ENCODE assay signal across 8 mouse cellular contexts in the genomic region with DNA sequence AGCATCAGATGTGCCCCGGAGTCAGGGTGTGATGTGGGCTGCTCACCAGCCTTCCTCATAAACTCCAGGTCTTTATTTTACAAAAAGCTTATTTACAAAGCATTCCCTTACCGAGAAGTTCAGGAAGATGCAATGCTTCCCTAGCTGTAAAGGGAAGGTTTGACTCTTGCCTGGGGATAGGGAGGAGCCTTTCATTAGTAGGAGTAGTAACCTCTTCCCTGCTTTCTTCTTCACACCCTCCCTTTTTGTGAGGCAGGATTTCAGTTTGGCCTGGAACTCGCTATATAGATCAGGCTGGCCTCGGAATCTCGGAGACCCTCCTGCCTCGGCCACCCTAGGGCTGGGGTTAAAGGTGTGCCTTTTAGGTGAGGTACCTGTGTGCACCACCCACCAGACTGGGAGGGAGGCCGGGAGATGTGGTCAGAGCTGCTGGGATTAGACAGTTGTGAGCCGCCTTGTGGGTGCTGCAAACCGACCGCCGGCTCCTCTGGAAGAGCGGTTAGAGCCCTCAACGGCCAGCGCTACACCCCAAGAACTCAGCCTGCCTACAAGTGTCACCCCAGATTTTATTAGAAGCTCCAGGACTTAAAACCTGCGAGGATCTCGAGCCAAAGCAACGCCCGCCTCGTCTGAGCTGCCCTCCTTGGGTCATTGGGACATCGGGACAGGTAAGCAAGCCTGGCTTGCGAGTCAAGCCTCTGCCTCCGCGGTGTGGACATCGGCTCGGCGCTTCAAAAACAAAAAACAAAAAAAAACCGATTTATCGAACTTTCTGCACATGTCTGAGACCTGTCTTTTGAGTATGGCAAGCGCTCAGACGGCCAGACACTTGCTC. TPM values are rescaled to one million over a fixed set of nuclear protein-coding genes. Genes with fewer than 3 reads are reported as not detected.
DNase-seq lines count a peak whose midpoint lies in the region; ATAC-seq and TF ChIP-seq lines count a peak whose summit lies in the region.

Gene Aebp2 (plus strand): TSS at position 273 of the 835 bp plus-strand sequence.

- no peaks in the 10 kb centered on the region for H3K9me3 ChIP-seq in forebrain, postnatal 0 days (ENCODE audit: low read length)
- no peaks in the 10 kb centered on the region for H3K9me3 ChIP-seq in hindbrain, embryonic 10.5 days
- H3K9me3 ChIP-seq in midbrain, embryonic 14.5 days (ENCODE audit: control insufficient read depth, low read length) = no peaks in the 10 kb centered on the region

- no peaks in the 10 kb centered on the region; the same call in 1 of the 2 replicates for H3K4me1 ChIP-seq in bone marrow, adult 2 months (ENCODE audit: control insufficient read depth, insufficient read depth, low read length)
- peaks cover 15% of the 10 kb centered on the region for H3K4me1 ChIP-seq in forebrain, postnatal 0 days (ENCODE audit: insufficient read depth)
- peaks cover 36% of the 10 kb centered on the region for H3K4me1 ChIP-seq in hindbrain, embryonic 10.5 days (replicated peaks)
- H3K4me1 ChIP-seq in midbrain, embryonic 14.5 days (ENCODE audit: control insufficient read depth, insufficient read depth, low read length) = peaks cover 31% of the 10 kb centered on the region

- H3K9ac ChIP-seq in forebrain, postnatal 0 days = peak within 1 kb of the TSS; percentile 81
- H3K9ac ChIP-seq in midbrain, embryonic 14.5 days (replicated peaks; ENCODE audit: low read length) = peak within 1 kb of the TSS; percentile 99

- no peaks in the 10 kb centered on the region for H3K27me3 ChIP-seq in forebrain, postnatal 0 days (ENCODE audit: insufficient read depth, low read length)
- peaks cover 8% of the 10 kb centered on the region; the same call in 1 of the 2 replicates for H3K27me3 ChIP-seq in hindbrain, embryonic 10.5 days (ENCODE audit: insufficient read depth, poor library complexity, severe bottlenecking)
- H3K27me3 ChIP-seq in midbrain, embryonic 14.5 days (ENCODE audit: control insufficient read depth, insufficient read depth, low read length) = no peaks in the 10 kb centered on the region

- TF ChIP-seq POLR2A in bone marrow, adult 2 months (IDR thresholded peaks at IDR 0.05; ENCODE audit: borderline replicate concordance, control insufficient read depth, low read depth, low read length) = no peak

- peak within 1 kb of the TSS; percentile 88 for H3K4me3 ChIP-seq in bone marrow, adult 2 months (replicated peaks; ENCODE audit: control insufficient read depth, low read depth, low read length)
- H3K4me3 ChIP-seq in forebrain, postnatal 0 days (ENCODE audit: low read depth, low read length) = peak within 1 kb of the TSS; percentile 98
- H3K4me3 ChIP-seq in hindbrain, embryonic 10.5 days = peak within 1 kb of the TSS; percentile 97
- peak within 1 kb of the TSS; percentile 99 for H3K4me3 ChIP-seq in midbrain, embryonic 14.5 days (replicated peaks; ENCODE audit: low read depth, low read length)

- H3K27ac ChIP-seq in bone marrow, adult 2 months (ENCODE audit: control insufficient read depth, insufficient read depth, low read depth, low read length, poor library complexity) = peak within 1 kb of the TSS; percentile 95
- H3K27ac ChIP-seq in forebrain, postnatal 0 days (ENCODE audit: low read depth, low read length) = peak within 1 kb of the TSS; percentile 99
- H3K27ac ChIP-seq in hindbrain, embryonic 10.5 days = peak within 1 kb of the TSS; percentile 98
- peak within 1 kb of the TSS; percentile 98 for H3K27ac ChIP-seq in midbrain, embryonic 14.5 days (replicated peaks; ENCODE audit: low read depth, low read length)

- intact Hi-C loops in left cerebral cortex, postnatal 25 days (cut with DNase I) = no loop called here

- peak; percentile 16 for DNase-seq in right cerebral cortex, postnatal 14 days
- DNase-seq in right cerebral cortex, postnatal 36 days (ENCODE audit: low spot score in 2 of 2) = no peak
- DNase-seq in forebrain, postnatal 0 days = no peak
- DNase-seq in hindbrain, embryonic 10.5 days (ENCODE audit: low spot score) = no peak
- DNase-seq in left cerebral cortex, postnatal 25 days (ENCODE audit: low spot score in 2 of 2) = no peak
- DNase-seq in midbrain, embryonic 14.5 days = no peak
- DNase-seq in embryo, embryonic 11 days = no peak

- ATAC-seq in forebrain, postnatal 0 days = no peak
- ATAC-seq in midbrain, embryonic 14.5 days (ENCODE audit: low FRiP score, low TSS enrichment) = no peak

- peak within 1 kb of the TSS; percentile 75 for H3K4me2 ChIP-seq in forebrain, postnatal 0 days (ENCODE audit: low read depth)
- H3K4me2 ChIP-seq in midbrain, embryonic 14.5 days (ENCODE audit: low read length) = peak within 1 kb of the TSS; percentile 84

- 43% methylated on average over 30 of the region's 30 CpGs for WGBS in bone marrow, adult 2 months
- WGBS in forebrain, postnatal 0 days = 54% methylated on average over 30 of the region's 30 CpGs
- WGBS in hindbrain, embryonic 10.5 days = 46% methylated on average over 30 of the region's 30 CpGs
- 52% methylated on average over 30 of the region's 30 CpGs for WGBS in midbrain, embryonic 14.5 days

- no peak for TF ChIP-seq CTCF in bone marrow, adult 2 months (IDR thresholded peaks at IDR 0.05; ENCODE audit: control insufficient read depth, insufficient read depth, low read length)
- no peak for TF ChIP-seq CTCF in forebrain, postnatal 0 days (IDR thresholded peaks at IDR 0.05; ENCODE audit: low read depth)

- H3K36me3 ChIP-seq in forebrain, postnatal 0 days (ENCODE audit: insufficient read depth) = no peaks in the 10 kb centered on the region
- H3K36me3 ChIP-seq in hindbrain, embryonic 10.5 days = no peaks in the 10 kb centered on the region
- no peaks in the 10 kb centered on the region for H3K36me3 ChIP-seq in midbrain, embryonic 14.5 days (ENCODE audit: control insufficient read depth, insufficient read depth, low read length)

RNA-seq across cellular contexts. Expression of gene Aebp2, which starts in this region (rescaled TPM):
- polyA plus RNA-seq in bone marrow, adult 2 months (2011; ENCODE audit: insufficient read depth, insufficient read length, low replicate concordance, missing spikeins) = 7.1 and 12.2 TPM in 2 replicates
- total RNA-seq in forebrain, postnatal 0 days (2014; rRNA removed) = 19.5 and 34.6 TPM in 2 replicates
- 2.8 and 4.0 TPM in 2 replicates for polyA plus RNA-seq in forebrain, postnatal 0 days (2015; fragmentation: Nextera tagmentation; extraction: Ambion mirVana)
- polyA plus RNA-seq in hindbrain, embryonic 10.5 days (2016; fragmentation: Nextera tagmentation; extraction: Ambion mirVana) = 8.0 and 9.4 TPM in 2 replicates
- total RNA-seq in left cerebral cortex, postnatal 25 days (2021) = 10 to 100 TPM; 65.3 to 66.5 TPM
- polyA plus RNA-seq in midbrain, embryonic 14.5 days (2014; fragmentation: Nextera tagmentation; extraction: Ambion mirVana) = 14.2 and 15.9 TPM in 2 replicates
